Mouse (Mus musculus): Measurements from ENCODE around the gene Hivep3. TPM values are rescaled to one million over a fixed set of nuclear protein-coding genes. Genes with fewer than 3 reads are reported as not detected.

The Hivep3 gene
- total RNA-seq, 2 experiments from 2014 or later = 44.1 to 46.2 TPM

GRCm38 (mm10) chr4:120049857-120050256 lies 316.3 kb downstream of the Hivep3 start:
- no peak for DNase-seq (ENCODE audit: low spot score in 2 of 2)

GRCm38 (mm10) chr4:120052481-120052880 lies 318.9 kb downstream of the Hivep3 start:
- no peak for DNase-seq (ENCODE audit: low spot score in 2 of 2)

- DNase-seq (ENCODE audit: low spot score in 2 of 2) = no peak
These were observed 319.7 kb downstream of the Hivep3 start for GRCm38 (mm10) chr4:120053026-120054005.

DNA sequence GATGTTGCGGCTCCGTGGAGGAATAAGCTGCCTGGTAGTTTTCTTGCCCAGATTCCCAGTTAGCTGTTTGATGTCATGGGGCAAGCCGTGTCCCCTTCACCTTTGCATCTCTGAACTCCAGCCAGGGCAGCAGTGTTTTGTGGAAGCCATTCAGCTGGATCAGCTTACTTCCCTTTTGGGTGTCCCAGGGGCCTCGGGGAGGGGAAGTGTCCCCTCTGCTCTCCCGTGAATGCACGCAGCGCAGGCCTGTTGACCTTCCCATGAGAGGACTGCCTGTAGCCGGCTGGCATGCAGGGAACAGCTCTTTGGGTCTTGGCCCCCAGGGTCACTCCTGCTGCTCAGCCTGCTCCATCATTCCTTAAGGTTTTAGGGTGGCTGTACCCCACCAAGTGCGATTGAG lies 320.6 kb downstream of the Hivep3 start:
- no peak for DNase-seq (ENCODE audit: low spot score in 2 of 2)

DNA sequence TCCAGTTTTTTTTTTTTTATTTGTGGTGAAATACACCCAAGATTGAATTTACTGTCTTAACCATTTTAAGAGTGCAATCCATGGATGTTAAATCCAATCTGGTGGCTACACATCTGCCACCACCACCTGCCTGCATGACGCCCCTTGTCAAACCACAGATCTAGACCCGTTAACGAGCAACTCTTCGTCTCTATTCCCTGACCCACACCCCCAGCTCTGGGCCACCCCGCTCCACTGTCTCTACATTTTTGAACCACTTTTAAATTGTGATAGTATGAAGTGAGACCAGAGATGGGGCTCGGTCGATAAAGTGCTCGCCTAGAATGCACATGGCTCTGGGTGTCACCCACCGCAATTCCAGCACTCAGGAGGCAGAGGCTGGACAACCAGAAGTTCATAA lies 322.9 kb downstream of the Hivep3 start:
- no peak for DNase-seq (ENCODE audit: low spot score in 2 of 2)

GRCm38 (mm10) chr4:120057529-120057928 lies 323.9 kb downstream of the Hivep3 start:
- no peak for DNase-seq (ENCODE audit: low spot score in 2 of 2)

GRCm38 (mm10) chr4:120058157-120058556 lies 324.6 kb downstream of the Hivep3 start:
- no peak for DNase-seq (ENCODE audit: low spot score in 2 of 2)

DNA sequence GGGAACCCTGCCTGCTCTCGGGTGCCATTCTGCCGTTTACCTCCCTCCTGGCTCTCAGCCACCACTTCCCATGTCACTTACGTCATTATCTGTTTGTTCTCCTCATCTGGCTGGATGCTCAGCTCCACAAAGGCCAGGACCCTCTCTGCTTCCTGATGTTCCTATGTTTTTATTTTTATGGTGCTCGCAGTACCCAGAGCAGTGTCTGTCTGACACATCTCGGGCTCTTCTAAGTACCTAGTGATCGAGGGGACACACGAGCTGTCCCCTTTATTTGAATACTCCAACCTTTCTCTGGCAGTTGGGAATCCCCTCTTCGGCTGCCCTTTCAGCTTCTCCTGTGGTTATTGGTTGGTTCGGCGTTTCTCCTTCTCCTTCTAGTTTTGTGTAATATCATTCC lies 325.2 kb downstream of the Hivep3 start:
- DNase-seq (ENCODE audit: low spot score in 2 of 2) = no peak

GRCm38 (mm10) chr4:120061727-120062126 lies 328.1 kb downstream of the Hivep3 start:
- no peak for DNase-seq (ENCODE audit: low spot score in 2 of 2)

GRCm38 (mm10) chr4:120062198-120062597 lies 328.6 kb downstream of the Hivep3 start:
- DNase-seq (ENCODE audit: low spot score in 2 of 2) = no peak

- DNase-seq (ENCODE audit: low spot score in 2 of 2) = no peak
These were observed 329.2 kb downstream of the Hivep3 start for GRCm38 (mm10) chr4:120062754-120063153.

DNA sequence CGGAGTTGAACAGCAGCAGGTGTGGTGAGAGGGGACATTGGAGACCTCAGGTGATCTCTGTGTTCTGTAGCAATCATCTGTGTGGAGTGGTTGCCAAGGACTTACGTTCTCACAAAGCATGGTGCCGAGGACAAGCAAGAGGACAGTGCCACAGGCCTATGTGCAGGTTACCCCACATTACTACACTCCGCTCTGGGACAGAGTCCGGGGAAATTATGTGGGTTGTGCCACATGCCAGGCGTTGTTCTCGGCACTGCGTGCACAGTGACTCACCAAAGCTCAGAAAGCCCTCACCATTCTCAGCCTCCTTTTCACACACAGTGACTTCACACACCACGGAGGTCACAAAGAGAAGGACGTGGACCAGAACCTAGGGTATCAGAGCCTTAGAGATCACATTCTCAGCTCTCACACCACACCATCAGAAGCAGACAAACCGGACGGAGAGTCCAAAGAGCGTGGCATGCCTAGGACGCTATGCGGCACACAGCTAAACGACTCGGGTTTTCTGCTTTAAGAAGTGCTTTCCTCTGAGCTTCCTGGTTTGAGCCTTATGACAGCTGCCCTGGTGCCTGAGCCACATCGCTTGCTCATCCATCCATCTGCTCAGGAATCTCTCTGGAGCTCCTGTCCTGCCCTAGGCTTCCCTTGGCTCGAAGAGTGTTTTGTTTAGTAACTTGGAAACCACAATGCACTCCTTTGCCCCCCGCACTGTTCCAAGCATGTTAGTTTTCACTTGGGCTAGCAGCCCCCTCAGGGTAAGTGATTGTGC lies 330.0 kb downstream of the Hivep3 start:
- no peak for DNase-seq (ENCODE audit: low spot score in 2 of 2)

DNA sequence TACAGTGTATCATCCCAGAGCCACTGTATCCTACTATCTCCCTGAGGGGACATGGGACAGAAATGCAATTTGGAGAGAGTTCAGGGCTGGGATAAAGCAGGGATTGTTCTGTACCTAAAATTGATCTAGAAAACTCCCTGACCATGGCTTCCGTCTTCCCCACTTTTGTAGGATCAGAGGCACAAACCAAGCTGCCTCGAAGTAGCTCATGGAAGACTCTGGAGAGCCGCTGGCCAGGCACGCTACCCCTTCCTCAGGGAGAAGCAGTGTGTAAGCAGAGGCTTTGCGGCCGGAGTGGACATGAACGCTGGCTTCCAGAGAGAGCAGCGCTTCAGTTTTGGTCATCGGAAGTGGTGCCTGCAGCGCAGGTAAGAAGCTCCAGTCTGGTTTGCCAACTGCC lies 331.1 kb downstream of the Hivep3 start, which contains the start of gene AL607142.1:
AL607142.1 (plus strand) TSS at position 301 of the 400 bp plus-strand sequence.
- no peak for DNase-seq (ENCODE audit: low spot score in 2 of 2)

DNA sequence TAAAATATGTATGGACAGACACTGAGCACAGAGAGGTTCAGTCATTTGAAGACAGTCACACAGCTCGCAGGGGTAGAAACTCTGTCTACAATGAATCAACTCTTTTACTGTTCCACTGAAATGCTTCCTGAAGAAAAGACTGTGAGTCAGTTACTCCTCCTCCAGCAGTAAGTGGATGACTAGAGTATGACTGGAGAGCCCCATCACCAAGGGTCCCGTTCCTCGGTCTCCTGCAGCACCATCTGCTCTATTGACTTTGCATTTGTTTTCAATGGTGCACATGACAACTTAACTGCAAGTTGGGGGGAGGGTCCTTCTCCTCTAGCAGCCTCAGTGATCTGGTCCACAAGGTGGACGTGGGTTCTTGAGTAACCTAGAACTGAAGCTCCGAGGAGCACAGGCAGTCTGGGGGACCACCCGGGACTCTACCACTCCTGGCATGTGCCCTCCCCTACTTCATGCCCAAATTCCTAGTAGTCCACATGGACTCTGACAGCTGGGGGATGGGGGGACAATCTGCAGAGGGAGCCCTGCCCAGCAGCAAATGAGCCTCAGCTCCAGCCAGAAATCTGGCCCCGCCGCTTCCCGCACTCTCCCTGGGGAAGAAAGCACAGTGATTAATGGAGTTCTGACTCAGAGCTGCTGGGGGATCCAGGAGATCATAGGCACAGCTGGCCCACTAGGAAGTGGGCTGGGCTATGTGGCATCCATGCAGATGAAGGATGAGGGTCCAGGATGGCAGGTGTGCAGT lies 333.4 kb downstream of the Hivep3 start:
- DNase-seq (ENCODE audit: low spot score in 2 of 2) = peak; percentile 42 to 46

DNA sequence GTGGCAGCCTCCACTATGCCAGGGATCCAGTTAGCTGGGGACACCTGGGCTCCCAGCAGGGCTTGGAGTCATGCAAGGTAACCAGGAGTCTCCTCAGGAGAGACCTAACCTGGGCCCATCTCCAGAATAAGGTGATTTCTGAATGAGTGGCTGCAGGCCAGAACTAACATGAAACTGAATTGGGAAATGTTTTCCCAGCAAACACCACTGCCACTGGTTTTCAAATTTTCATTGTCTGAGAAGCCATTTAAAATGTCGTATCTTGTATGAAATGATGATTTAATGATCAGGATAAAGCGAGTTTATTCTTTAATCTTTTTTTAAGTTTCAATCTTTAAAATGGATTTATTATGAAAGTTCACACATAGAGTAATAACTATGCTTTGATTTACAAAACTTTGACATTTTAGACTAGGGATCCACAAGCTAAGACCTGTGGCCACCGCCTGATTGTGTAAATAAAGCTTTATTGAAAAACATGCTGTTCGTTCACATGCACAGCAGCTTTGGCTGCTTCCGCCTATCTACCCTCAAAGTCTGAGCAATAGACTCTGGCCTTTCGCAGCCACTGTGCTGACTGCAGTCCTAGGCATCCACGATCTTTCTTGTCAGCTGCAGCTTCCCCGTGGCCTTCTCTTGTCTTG lies 334.1 kb downstream of the Hivep3 start:
- DNase-seq (ENCODE audit: low spot score in 2 of 2) = no peak

- no peak for DNase-seq (ENCODE audit: low spot score in 2 of 2)
These were observed 335.4 kb downstream of the Hivep3 start for GRCm38 (mm10) chr4:120068883-120069581.

DNA sequence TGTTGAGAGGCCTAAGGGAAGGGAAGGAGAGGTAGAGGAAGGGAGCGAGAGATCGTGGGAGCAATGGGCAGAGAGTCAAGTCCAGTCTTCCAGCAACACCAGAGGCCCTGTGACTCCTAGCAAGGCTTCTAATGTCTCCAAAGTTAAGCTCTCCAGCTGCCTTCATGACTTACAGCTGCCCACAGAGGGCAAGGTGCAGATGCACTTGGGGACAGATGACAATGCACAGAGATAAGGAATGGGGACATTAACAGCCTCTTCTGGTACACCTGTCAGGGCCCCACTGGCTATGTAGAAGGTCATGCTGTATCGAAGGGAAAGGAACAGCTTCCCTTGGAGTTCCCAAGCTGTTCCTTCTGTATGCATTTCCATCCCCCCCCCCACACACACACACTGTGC lies 336.0 kb downstream of the Hivep3 start:
- no peak for DNase-seq (ENCODE audit: low spot score in 2 of 2)

GRCm38 (mm10) chr4:120071411-120071810 lies 337.8 kb downstream of the Hivep3 start:
- DNase-seq (ENCODE audit: low spot score in 2 of 2) = no peak

DNA sequence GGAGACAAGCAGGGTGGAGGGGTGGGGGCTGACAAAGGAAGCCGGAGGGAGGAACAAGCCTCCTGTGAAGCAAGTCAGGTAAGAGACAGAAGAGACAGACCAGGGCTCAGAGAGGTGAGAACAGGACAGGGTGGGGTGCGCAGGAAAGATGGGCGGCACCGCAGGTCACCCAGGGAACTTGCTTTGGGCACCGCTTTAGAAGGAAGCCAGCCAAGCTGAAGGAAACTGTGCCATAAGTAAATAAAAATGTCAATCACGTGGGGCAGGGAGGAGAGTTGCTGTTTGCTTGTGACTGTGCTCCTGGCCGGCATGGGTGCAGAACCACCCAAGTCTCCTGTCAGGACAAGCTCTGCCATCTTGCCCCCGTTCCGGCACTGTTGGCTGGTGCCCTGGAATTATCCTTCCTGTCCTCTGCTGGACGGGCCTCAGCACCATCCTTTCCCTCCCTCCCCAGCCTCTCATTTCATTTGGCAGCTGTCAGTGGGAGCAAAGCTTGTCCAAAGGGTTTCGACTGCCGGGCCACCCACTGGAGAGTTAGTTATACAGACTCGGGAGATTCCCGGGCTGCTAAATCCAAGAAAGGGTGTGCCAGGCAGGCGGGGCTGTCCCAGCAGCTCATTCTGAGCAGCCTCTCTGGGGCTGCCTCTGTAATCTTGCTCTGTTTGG lies 338.4 kb downstream of the Hivep3 start:
- DNase-seq (ENCODE audit: low spot score in 2 of 2) = peak in 1 of 2 experiments; percentile 22

DNA sequence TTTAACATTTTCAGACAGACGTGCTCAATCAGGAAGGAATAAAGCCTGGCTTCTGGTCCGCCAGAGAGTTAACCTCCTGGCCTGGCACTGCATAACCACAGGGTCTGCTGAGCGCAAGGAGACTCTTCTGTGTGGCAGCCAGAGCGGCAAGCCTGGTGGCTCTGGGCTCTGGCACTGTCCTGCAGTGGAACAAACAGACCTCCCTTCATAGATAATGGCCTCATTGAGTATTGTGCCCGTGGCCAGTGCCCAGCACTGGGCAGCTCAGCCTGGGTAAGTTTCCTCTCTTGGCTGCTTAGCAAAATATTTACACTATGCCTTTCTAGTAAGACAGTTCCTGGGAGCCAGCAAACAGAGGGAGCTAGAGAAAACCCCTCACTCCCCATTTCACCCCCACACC lies 340.5 kb downstream of the Hivep3 start:
- DNase-seq (ENCODE audit: low spot score in 2 of 2) = peak; percentile 55 to 76

Measured in layer of hippocampus, postnatal 14 days (tissue).